Mouse (Mus musculus): ENCODE results near the gene Moap1.

- TF ChIP-seq POLR2A (IDR thresholded peaks at IDR 0.05; ENCODE audit: insufficient read length, low read depth), result no peak
- no peak for TF ChIP-seq MAX (IDR thresholded peaks at IDR 0.05; ENCODE audit: low read depth)
- TF ChIP-seq MYOD1 (IDR thresholded peaks at IDR 0.05; ENCODE audit: control insufficient read depth in 1 of 3, insufficient read length in 2 of 3, low read depth in 2 of 3), result no peak
- no peak for TF ChIP-seq POLR2AphosphoS2 (IDR thresholded peaks at IDR 0.05; ENCODE audit: insufficient read length, low read depth)
- TF ChIP-seq USF1 (IDR thresholded peaks at IDR 0.05; ENCODE audit: low read depth), result no peak
Observed at GRCm38 (mm10) chr12:102757055-102757688, 13.7 kb upstream of the Moap1 start.
